Mouse (Mus musculus) liver, embryonic 13.5 days (tissue): ENCODE data around the gene Glrx. TPM values are rescaled to one million over a fixed set of nuclear protein-coding genes. Genes with fewer than 3 reads are reported as not detected.

Experiments used
- ATAC-seq: fragments of 200-750 bp; cut with Nextera tagmentation; 2 replicates; pipeline ENCODE4 v1.8.0; 2017; ENCODE audit warnings: low read depth, mild to moderate bottlenecking, moderate number of reproducible peaks, moderate library complexity
- DNase-seq: peaks from one replicate; pipeline ENCODE4 v3.0.0; 2022
- H3K27ac ChIP-seq: fragments of 300-500 bp; sonication (generic); 2 replicates; pipeline ENCODE4 v1.5.1; 2015; ENCODE audit warnings: moderate library complexity, mild to moderate bottlenecking, inconsistent platforms
- H3K27me3 ChIP-seq: fragments of 300-500 bp; sonication (generic); 2 replicates; pipeline ENCODE4 v1.6.1; 2015; ENCODE audit warnings: mild to moderate bottlenecking, inconsistent platforms
- H3K36me3 ChIP-seq: fragments of 300-500 bp; sonication (generic); 2 replicates; pipeline ENCODE4 v1.6.1; 2015; ENCODE audit warnings: mild to moderate bottlenecking, inconsistent platforms
- H3K4me1 ChIP-seq: fragments of 300-500 bp; sonication (generic); replicated peaks from 2 replicates; pipeline ENCODE4 v1.6.1; 2015; ENCODE audit warnings: inconsistent platforms
- H3K4me2 ChIP-seq: fragments of 300-500 bp; sonication (generic); 2 replicates; pipeline ENCODE4 v1.6.1; 2015; ENCODE audit warnings: inconsistent platforms, mild to moderate bottlenecking, moderate library complexity
- H3K4me3 ChIP-seq: fragments of 300-500 bp; sonication (generic); replicated peaks from 2 replicates; pipeline ENCODE4 v1.5.1; 2015; ENCODE audit warnings: mild to moderate bottlenecking, inconsistent platforms
- H3K9ac ChIP-seq: fragments of 300-500 bp; sonication (generic); 2 replicates; pipeline ENCODE4 v1.6.1; 2015; ENCODE audit warnings: mild to moderate bottlenecking, inconsistent platforms
- H3K9me3 ChIP-seq: fragments of 300-500 bp; sonication (generic); replicated peaks from 2 replicates; pipeline ENCODE4 v1.6.1; 2016; ENCODE audit warnings: inconsistent platforms
- WGBS: fragments of 180-500 bp; shearing (Covaris S2); methylation state at CpG from one replicate; pipeline ENCODE4 v1.1.7; 2015; ENCODE audit not compliant: insufficient replicate concordance; 5-methylcytosine and 5-hydroxymethylcytosine counted together
- polyA plus RNA-seq: library from polyadenylated mRNA; unstranded; fragments of >200 nt; fragmentation: Nextera tagmentation; extraction: Ambion mirVana; gene quantifications from 2 replicates; pipeline ENCODE4 v1.2.1, GENCODE M21; 2015

The Glrx gene
- polyA plus RNA-seq, 1 experiment from 2014 or later = 32.2 TPM

GRCm38 (mm10) chr13:75840752-75841285 lies 1.2 kb downstream of the Glrx start:
- DNase-seq (no peak), ATAC-seq (no peak)
- Histone ChIP-seq H3K36me3 (no peaks in the 10 kb centered on the region), H3K4me1 (peaks cover 66% of the 10 kb centered on the region), H3K9me3 (no peaks in the 10 kb centered on the region), H3K4me2 (peak overlapping the region; percentile 75), H3K9ac (peak overlapping the region; percentile 71), H3K27me3 (no peaks in the 10 kb centered on the region), H3K27ac (peak overlapping the region; percentile 69; the same call in 1 of the 2 replicates), H3K4me3 (peak overlapping the region; percentile 64)
- WGBS = 64% methylated on average over 6 of the region's 6 CpGs

GRCm38 (mm10) chr13:75841950-75842349 lies 2.3 kb downstream of the Glrx start:
- H3K36me3 ChIP-seq = 0 out of 2 replicates have a peak, but pooled peaks cover under 1% of the 10 kb centered on the region
- DNase-seq (no peak), ATAC-seq (no peak)
- no peaks in the 10 kb centered on the region for H3K27me3 ChIP-seq
- peaks cover 70% of the 10 kb centered on the region for H3K4me1 ChIP-seq
- WGBS = 57% methylated on average over 3 of the region's 3 CpGs
- H3K9ac ChIP-seq = no peak overlapping the region
- H3K9me3 ChIP-seq = no peaks in the 10 kb centered on the region
- H3K4me2 ChIP-seq = peak overlapping the region; percentile 75
- H3K4me3 ChIP-seq = no peak overlapping the region; the same call in 1 of the 2 replicates
- H3K27ac ChIP-seq = no peak overlapping the region

- no peak overlapping the region for H3K4me2 ChIP-seq
- ATAC-seq = no peak
- 84% methylated on average over 5 of the region's 5 CpGs for WGBS
- no peak overlapping the region for H3K9ac ChIP-seq
- H3K4me1 ChIP-seq = peaks cover 71% of the 10 kb centered on the region
- no peaks in the 10 kb centered on the region for H3K27me3 ChIP-seq
- no peak overlapping the region for H3K4me3 ChIP-seq
- H3K27ac ChIP-seq = no peak overlapping the region
- no peak for DNase-seq
- no peaks in the 10 kb centered on the region for H3K9me3 ChIP-seq
- H3K36me3 ChIP-seq = 0 out of 2 replicates have a peak, but pooled peaks cover 7% of the 10 kb centered on the region
Observed at GRCm38 (mm10) chr13:75843331-75843730, 3.7 kb downstream of the Glrx start.

- H3K9me3 ChIP-seq = no peaks in the 10 kb centered on the region
- H3K4me3 ChIP-seq = no peak overlapping the region
- peaks cover 64% of the 10 kb centered on the region for H3K4me1 ChIP-seq
- 49% methylated on average over 8 of the region's 8 CpGs for WGBS
- H3K36me3 ChIP-seq = 0 out of 2 replicates have a peak, but pooled peaks cover 7% of the 10 kb centered on the region
- ATAC-seq = no peak
- H3K27ac ChIP-seq = 0 out of 2 replicates have a peak overlapping the region, but pooled peaks have one; percentile 2
- H3K27me3 ChIP-seq = no peaks in the 10 kb centered on the region
- H3K9ac ChIP-seq = no peak overlapping the region
- peak overlapping the region; percentile 25; the same call in 1 of the 2 replicates for H3K4me2 ChIP-seq
- no peak for DNase-seq
Observed at GRCm38 (mm10) chr13:75843993-75844683, 4.5 kb downstream of the Glrx start.

GRCm38 (mm10) chr13:75844833-75845518 lies 5.3 kb downstream of the Glrx start:
- Histone ChIP-seq H3K9ac (no peak overlapping the region), H3K27me3 (no peaks in the 10 kb centered on the region), H3K4me2 (no peak overlapping the region), H3K9me3 (no peaks in the 10 kb centered on the region), H3K4me1 (peaks cover 57% of the 10 kb centered on the region), H3K36me3 (0 out of 2 replicates have a peak, but pooled peaks cover 7% of the 10 kb centered on the region), H3K27ac (no peak overlapping the region), H3K4me3 (no peak overlapping the region)
- ATAC-seq (no peak), DNase-seq (no peak)
- WGBS = 70% methylated on average over 2 of the region's 2 CpGs

GRCm38 (mm10) chr13:75845519-75846166 lies 6.0 kb downstream of the Glrx start:
- H3K36me3 ChIP-seq = 0 out of 2 replicates have a peak, but pooled peaks cover 7% of the 10 kb centered on the region
- H3K4me3 ChIP-seq = no peak overlapping the region
- no peaks in the 10 kb centered on the region for H3K27me3 ChIP-seq
- H3K4me1 ChIP-seq = peaks cover 50% of the 10 kb centered on the region
- no peaks in the 10 kb centered on the region for H3K9me3 ChIP-seq
- H3K4me2 ChIP-seq = no peak overlapping the region
- DNase-seq = no peak
- 22% methylated on average over 4 of the region's 4 CpGs for WGBS
- H3K9ac ChIP-seq = no peak overlapping the region
- ATAC-seq = 0 out of 2 replicates have a peak, but pooled peaks have one; percentile 17
- H3K27ac ChIP-seq = no peak overlapping the region

GRCm38 (mm10) chr13:75847027-75847426 lies 7.4 kb downstream of the Glrx start:
- Histone ChIP-seq H3K36me3 (0 out of 2 replicates have a peak, but pooled peaks cover 7% of the 10 kb centered on the region), H3K27me3 (no peaks in the 10 kb centered on the region), H3K4me1 (peaks cover 37% of the 10 kb centered on the region), H3K9me3 (no peaks in the 10 kb centered on the region), H3K4me2 (no peak overlapping the region), H3K4me3 (no peak overlapping the region), H3K9ac (no peak overlapping the region), H3K27ac (no peak overlapping the region; the same call in 1 of the 2 replicates)
- peak; percentile 43 for DNase-seq
- 54% methylated on average over 6 of the region's 6 CpGs for WGBS
- peak; percentile 57 for ATAC-seq

- WGBS = 70% methylated on average over 4 of the region's 4 CpGs
- Histone ChIP-seq H3K27ac (no peak overlapping the region), H3K4me2 (no peak overlapping the region), H3K4me3 (no peak overlapping the region), H3K36me3 (0 out of 2 replicates have a peak, but pooled peaks cover 6% of the 10 kb centered on the region), H3K9ac (no peak overlapping the region), H3K9me3 (no peaks in the 10 kb centered on the region), H3K4me1 (peaks cover 3% of the 10 kb centered on the region; the same call in 1 of the 2 replicates), H3K27me3 (no peaks in the 10 kb centered on the region)
- no peak for ATAC-seq
- DNase-seq = no peak
Observed at GRCm38 (mm10) chr13:75852027-75852426, 12.4 kb downstream of the Glrx start.

- ATAC-seq (no peak), DNase-seq (no peak)
- no peaks in the 10 kb centered on the region for H3K27me3 ChIP-seq
- WGBS = 66% methylated on average over 3 of the region's 3 CpGs
- H3K4me1 ChIP-seq = no peaks in the 10 kb centered on the region
- no peak overlapping the region for H3K4me2 ChIP-seq
- H3K4me3 ChIP-seq = no peak overlapping the region
- no peaks in the 10 kb centered on the region for H3K36me3 ChIP-seq
- no peak overlapping the region for H3K27ac ChIP-seq
- no peak overlapping the region for H3K9ac ChIP-seq
- H3K9me3 ChIP-seq = no peaks in the 10 kb centered on the region
Observed at GRCm38 (mm10) chr13:75853118-75853517, 13.4 kb downstream of the Glrx start.

GRCm38 (mm10) chr13:75859264-75859844 lies 19.7 kb downstream of the Glrx start:
- no peak for ATAC-seq
- Histone ChIP-seq H3K9me3 (no peaks in the 10 kb centered on the region), H3K36me3 (no peaks in the 10 kb centered on the region), H3K4me3 (no peak overlapping the region), H3K4me1 (no peaks in the 10 kb centered on the region), H3K9ac (no peak overlapping the region), H3K4me2 (no peak overlapping the region), H3K27me3 (no peaks in the 10 kb centered on the region), H3K27ac (no peak overlapping the region)
- 49% methylated on average over 1 of the region's 1 CpGs for WGBS
- no peak for DNase-seq
